Mouse (Mus musculus) gastrocnemius, adult 2 months (tissue): ENCODE measurements around the gene Aven. TPM values are rescaled to one million over a fixed set of nuclear protein-coding genes. Genes with fewer than 3 reads are reported as not detected.
"Not testable (repeated sequence)": the region's sequence is repeated elsewhere in the genome, so short reads cannot be mapped to it uniquely, and the experiment has no call there.

Source experiments
- DNase-seq: peaks from one replicate; pipeline ENCODE4 v3.0.0; 2022
- H3K27ac ChIP-seq: fragments of 200-600 bp; 2 replicates; pipeline ENCODE4 v1.8.1; 2022; ENCODE audit warnings: mild to moderate bottlenecking
- H3K4me3 ChIP-seq: fragments of 200-600 bp; 2 replicates; pipeline ENCODE4 v1.8.1; 2022; ENCODE audit warnings: mild to moderate bottlenecking, moderate library complexity
- CTCF ChIP-seq: fragments of 200-600 bp; IDR thresholded peaks from 2 replicates; pipeline ENCODE4 v1.8.1; 2022; ENCODE audit warnings: antibody characterized with exemption, mild to moderate bottlenecking, moderate library complexity
- intact Hi-C: fragments of 180-260 bp; cut with DNase I; formaldehyde crosslinking; loops from one replicate; pipeline ENCODE4 v1.15.1; 2025
- long read RNA-seq, 2 experiments: library from polyadenylated mRNA; stranded (forward); transcript quantifications; one replicate each; pipeline ENCODE4 v2.0.0; 2021
- total RNA-seq, 2 experiments: library from RNA; stranded (reverse); gene quantifications; 2 replicates each; pipeline ENCODE4 v1.2.3; 2021

Gene Aven
- 10 to 100 TPM; 15.0 to 16.1 TPM for total RNA-seq
- long read RNA-seq, experiment 1, full-length matches to known transcripts = 5 of 6 reads
- long read RNA-seq, experiment 1, partial matches to known transcripts = 0 of 6 reads
- long read RNA-seq, experiment 1, other reads (novel, unspliced or antisense) = 1 of 6 reads
- long read RNA-seq, experiment 2, full-length matches to known transcripts = 19 of 20 reads
- long read RNA-seq, experiment 2, partial matches to known transcripts = 0 of 20 reads
- long read RNA-seq, experiment 2, other reads (novel, unspliced or antisense) = 1 of 20 reads

- H3K27ac ChIP-seq = peak within 1 kb of the TSS; percentile 96
- peak; percentile 31 for TF ChIP-seq CTCF
- intact Hi-C loops = no loop called here
- DNase-seq = peak; percentile 95
- peak within 1 kb of the TSS; percentile 88 for H3K4me3 ChIP-seq
Observed at GRCm38 (mm10) chr2:112492856-112493538, at the start of gene Aven. TSS of gene Aven (plus strand) at chr2:112492964.

- Histone ChIP-seq H3K4me3 (no peak overlapping the region), H3K27ac (peak overlapping the region; percentile 29; the same call in 1 of the 2 replicates)
- TF ChIP-seq CTCF = no peak
- intact Hi-C loops = no loop called here
- no peak for DNase-seq
Observed at GRCm38 (mm10) chr2:112443491-112443890, 49.3 kb upstream of the Aven start.

DNA sequence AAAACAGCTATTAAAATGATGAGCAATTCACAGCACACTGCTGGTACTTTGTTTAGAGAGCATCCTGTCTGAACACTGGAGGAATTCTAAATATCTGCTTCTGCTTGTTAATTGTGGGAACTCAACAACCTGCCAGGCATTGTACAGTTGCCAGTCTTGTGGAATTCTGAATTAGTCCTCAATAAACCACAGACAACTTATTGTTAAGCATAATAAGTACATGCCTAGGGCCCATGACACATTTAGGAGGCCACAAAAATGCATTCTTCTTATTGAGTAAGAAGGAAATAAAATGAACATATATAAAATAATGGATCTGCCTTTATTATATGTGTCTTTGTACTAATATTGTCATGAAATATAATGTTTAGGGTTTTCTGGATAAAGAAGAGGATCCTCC is 47.3 kb upstream of the Aven start:
- Histone ChIP-seq H3K27ac (no peak overlapping the region), H3K4me3 (no peak overlapping the region)
- no peak for DNase-seq
- intact Hi-C loops = no loop called here
- TF ChIP-seq CTCF = no peak

DNA sequence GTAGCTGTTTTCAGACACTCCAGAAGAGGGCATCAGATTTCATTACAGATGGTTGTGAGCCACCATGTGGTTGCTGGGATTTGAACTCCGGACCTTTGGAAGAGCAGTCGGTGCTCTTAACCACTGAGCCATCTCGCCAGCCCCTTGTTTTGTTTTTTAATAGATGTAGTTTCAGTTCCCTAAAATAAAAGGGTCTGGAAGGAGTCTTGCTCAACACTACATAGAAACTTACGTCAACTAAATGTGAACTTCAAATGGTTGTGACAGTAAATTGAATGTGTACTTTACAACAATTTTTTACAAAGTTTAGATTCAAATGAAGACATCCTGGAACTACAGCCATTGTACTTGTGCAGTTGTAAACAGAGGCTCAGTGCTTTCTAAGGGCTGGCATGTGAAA is 44.7 kb upstream of the Aven start:
- H3K4me3 ChIP-seq, intact Hi-C loops, DNase-seq: not testable (repeated sequence)
- peak overlapping the region; percentile 24; the same call in 1 of the 2 replicates for H3K27ac ChIP-seq

- intact Hi-C loops = no loop called here
- peak overlapping the region; percentile 24; the same call in 1 of the 2 replicates for H3K27ac ChIP-seq
- no peak for TF ChIP-seq CTCF
- H3K4me3 ChIP-seq = no peak overlapping the region
- no peak for DNase-seq
Observed at GRCm38 (mm10) chr2:112448510-112449059, 44.2 kb upstream of the Aven start.

DNA sequence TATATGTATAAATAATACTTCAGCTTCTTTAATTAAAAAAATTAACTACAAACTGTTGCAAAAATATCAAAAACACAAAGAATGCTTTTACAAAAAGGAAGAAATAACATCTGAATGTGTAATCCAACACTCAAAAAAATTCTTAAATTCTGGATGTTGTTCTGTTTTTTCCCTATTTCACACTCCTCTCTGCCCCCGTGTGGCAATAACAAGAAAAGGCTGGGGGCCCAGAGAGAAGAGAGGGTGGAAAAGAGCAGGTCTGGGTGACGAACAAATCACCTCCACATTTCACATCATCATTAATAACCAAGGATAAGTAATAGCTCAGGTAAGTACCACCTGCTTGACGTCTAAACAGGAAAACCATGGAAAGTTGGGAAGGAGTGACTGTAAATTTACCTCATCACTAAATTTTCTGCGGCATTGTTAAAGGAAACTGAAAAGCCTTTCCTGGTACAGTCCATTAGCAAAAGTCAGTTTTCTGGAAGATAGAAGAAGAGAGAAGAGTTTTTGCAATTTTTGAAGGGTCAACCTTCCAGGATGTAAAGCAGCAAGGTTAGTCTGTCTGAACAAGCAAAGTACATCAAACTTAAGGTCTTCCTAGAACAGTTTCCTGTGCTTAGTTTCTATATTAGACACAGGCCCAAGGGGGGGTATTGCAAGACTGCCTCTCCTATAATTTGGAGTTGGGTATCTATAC is 43.0 kb upstream of the Aven start:
- no peak overlapping the region for H3K27ac ChIP-seq
- DNase-seq = no peak
- peak; percentile 53 for TF ChIP-seq CTCF
- H3K4me3 ChIP-seq = no peak overlapping the region
- intact Hi-C loops = no loop called here

GRCm38 (mm10) chr2:112452513-112452912 is 40.3 kb upstream of the Aven start:
- H3K27ac ChIP-seq, DNase-seq, intact Hi-C loops, H3K4me3 ChIP-seq: not testable (repeated sequence)

- no peak for DNase-seq
- H3K27ac ChIP-seq = peak overlapping the region; percentile 96
- H3K4me3 ChIP-seq = peak overlapping the region; percentile 93
- TF ChIP-seq CTCF = no peak
- intact Hi-C loops = loop anchor here (2.0 kb wide), 1 partner anchor 75 kb away; the partner anchor contains the start of gene Katnbl1
Observed at GRCm38 (mm10) chr2:112454125-112454861, 38.5 kb upstream of the Aven start.

DNA sequence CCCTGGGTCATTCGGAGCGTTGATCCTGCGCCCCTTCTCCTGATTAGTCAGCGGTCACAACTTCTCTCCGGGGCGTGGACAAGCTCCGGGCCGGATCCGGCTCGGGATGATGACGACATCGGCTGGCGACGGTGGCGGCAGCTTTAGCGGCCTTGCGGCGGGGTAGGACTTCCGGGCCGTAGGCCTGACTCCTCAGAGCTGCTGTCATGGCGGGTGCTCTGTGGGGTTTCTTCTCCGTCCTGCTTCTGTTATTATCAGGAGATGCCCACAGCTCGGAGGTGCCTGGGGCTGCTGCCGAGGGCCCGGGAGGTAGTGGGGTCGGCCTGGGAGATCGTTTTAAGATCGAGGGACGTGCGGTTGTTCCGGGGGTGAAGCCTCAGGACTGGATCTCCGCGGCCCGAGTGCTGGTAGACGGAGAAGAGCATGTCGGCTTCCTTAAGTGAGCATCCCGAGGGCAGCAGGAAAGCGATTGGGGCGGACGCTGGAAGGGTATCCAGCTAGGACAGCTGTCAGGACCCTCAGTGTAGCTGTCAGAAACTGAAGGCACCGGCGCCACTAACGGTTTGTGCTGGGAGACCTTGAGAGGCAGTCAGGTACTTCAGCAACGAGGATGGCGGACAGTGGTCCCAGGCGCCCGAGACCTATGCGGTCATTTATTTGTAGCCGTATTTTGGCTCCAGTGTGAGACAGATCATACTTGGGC is 37.8 kb upstream of the Aven start, which contains the start of gene Emc7:
TSS of gene Emc7 (plus strand) at position 136 of the 703 bp plus-strand sequence.
- no peak for TF ChIP-seq CTCF
- H3K27ac ChIP-seq = peak within 1 kb of the TSS; percentile 96
- H3K4me3 ChIP-seq = peak within 1 kb of the TSS; percentile 93
- intact Hi-C loops = loop anchor here (1.0 to 2.0 kb wide), 2 partner anchors 76 to 194 kb away; partner anchors contain the start of genes Katnbl1 and Nop10
- peak; percentile 100 for DNase-seq

DNA sequence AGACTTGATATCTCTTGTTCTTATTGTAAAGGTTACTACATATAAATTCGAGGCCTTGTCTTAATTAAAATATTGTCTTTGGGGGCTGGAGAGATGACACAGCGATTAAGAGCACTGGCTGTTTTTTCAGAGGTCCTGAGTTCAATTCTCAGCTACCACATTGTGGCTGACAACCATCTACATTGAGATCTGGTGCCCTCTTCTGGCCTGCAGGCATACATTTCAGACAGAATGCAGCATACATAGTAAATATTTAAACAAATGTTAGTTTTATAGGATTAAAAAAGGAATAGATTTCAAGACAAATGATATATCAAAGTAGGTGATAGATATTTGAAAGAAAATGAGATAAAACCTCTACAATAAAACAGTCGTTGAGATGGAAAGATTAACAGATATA is 32.2 kb upstream of the Aven start:
- TF ChIP-seq CTCF = 0 out of 2 replicates have a peak, but pooled peaks have one; percentile 10
- intact Hi-C loops = no loop called here
- Histone ChIP-seq H3K4me3 (no peak overlapping the region), H3K27ac (no peak overlapping the region)
- DNase-seq = no peak

GRCm38 (mm10) chr2:112469542-112469941 is 23.2 kb upstream of the Aven start:
- intact Hi-C loops = no loop called here
- no peak for TF ChIP-seq CTCF
- Histone ChIP-seq H3K27ac (0 out of 2 replicates have a peak overlapping the region, but pooled peaks have one; percentile 79), H3K4me3 (no peak overlapping the region)
- no peak for DNase-seq
